Mouse (Mus musculus): ENCODE results near the gene Nipal3.

Nipal3 gene

DNA sequence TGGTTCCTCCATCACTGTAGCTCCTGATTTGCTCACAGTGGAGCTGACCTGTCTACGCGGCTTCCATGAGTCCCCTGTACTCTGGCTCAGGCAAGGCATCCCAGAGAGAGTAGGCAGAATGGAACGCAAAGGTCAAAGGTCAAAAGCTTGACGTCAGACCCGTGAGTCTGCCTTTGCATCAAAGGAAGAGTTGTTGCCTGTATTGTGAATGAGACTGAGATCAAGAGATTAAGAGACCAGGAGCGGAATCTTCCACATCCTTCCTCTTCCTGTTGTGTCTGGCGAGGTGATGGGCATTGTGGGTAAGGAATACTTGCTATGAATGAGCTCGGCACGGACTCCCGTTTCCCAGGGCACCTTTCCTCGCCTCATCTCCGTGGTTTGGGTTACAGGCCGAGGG, 58.5 kb downstream of the Nipal3 start:
- DNase-seq (ENCODE audit: low read depth, low spot score), result no peak

DNA sequence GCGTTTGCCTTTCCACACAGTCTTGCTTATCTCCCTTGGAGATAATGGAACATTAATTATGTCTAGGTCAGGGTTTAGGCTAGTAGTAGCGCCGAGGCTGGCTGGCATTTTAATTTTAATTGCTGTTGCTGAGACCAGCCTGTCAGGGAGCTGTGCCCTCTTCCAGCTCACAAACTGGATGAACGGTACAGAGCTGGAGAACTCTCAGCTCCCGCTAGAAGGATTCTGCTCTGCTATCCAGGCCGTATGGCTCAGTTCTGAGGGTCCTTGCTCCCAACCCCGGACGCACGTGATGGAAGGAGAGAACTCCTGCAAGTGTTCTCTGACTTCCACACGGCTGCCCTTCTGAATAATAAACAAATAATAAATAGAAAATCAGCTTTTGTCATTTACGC, 60.4 kb downstream of the Nipal3 start:
- DNase-seq (ENCODE audit: low read depth, low spot score), result no peak

DNA sequence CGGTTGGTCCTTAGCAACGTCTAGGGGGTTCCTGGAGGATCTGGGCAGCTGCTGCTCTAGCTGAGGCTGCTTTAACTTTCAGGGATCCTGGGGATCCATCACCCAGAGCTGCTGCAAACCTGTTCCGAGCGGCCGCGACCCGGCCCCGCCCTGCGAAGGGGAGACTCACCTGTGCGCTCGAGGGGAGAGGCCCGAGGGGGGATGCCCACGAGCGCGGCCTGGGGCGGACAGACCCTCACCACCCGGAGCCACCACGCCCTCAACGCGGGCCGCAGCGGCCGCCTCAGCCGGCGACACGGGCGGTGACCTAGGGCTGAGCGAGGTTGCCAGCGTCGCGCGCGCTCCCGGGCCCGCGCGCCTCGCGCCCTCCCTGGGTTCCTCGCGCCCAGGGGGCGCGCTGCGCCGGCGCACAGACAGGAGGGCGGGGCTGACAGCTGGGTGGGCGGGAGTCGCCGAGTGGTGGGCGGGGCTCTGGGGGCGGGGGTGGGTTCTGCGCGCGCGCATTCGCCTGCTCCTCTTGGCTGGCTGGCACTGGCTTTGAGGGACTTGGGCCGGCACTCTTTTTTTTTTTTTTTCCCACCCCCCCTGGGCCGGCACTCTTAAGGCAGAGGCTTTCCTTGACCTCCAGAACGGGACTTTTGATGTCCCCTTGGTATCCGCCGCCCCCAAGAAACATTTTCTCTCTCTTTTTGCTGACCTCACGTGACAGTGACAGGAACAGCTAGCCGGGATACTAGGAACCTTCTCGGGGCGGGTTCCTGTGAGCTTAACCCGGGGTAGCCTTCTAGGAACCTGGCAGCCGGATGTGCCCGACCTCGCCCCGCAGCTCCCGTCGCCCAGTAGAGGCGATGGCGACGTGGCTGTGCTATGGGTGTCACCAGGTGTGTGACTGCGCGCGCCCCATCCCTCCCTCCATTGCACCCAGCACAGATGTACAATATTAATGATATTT, 61.1 kb downstream of the Nipal3 start, which contains the start of gene Rcan3:
TSS of gene Rcan3 (minus strand) at position 411 of the 952 bp plus-strand sequence.
- peak; percentile 84 for DNase-seq (ENCODE audit: low read depth, low spot score)

GRCm38 (mm10) chr4:135433086-135433442, 61.8 kb downstream of the Nipal3 start:
- DNase-seq (ENCODE audit: low read depth, low spot score), result no peak

DNA sequence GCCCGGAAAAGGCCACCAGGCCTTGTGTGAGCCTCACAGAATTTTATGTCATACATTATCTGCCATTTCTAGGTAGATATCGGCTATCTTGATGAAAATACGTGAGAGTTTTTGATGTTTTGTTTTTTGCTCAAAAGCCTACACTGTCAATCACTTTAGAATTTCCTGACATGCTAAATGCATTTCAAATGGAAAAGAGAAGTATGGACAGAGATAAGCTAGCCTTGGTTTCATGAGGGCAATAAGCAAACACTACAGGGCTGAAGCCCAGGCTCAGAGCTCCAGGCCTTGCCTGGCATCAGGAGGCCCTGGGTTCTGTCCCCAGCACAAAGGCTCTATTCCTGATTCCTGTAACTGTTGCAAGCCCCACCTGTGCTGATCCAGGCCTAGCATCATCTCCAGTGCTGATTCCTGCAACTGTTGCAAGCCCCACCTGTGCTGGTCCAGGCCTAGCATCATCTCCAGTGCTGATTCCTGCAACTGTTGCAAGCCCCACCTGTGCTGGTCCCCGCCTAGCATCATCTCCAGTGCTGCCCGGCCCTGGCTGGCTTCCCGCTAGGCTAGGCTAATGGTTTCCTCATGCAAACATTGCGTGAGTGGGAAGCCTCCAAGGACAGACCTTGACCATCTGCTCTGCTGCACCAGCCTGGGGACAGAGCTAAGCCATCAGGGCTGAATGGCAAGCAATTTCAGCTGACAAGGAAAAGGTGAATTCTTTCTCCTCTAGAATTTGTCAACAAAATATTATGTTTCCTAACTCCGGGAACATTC, 64.7 kb downstream of the Nipal3 start:
- DNase-seq (ENCODE audit: low read depth, low spot score), result no peak

DNA sequence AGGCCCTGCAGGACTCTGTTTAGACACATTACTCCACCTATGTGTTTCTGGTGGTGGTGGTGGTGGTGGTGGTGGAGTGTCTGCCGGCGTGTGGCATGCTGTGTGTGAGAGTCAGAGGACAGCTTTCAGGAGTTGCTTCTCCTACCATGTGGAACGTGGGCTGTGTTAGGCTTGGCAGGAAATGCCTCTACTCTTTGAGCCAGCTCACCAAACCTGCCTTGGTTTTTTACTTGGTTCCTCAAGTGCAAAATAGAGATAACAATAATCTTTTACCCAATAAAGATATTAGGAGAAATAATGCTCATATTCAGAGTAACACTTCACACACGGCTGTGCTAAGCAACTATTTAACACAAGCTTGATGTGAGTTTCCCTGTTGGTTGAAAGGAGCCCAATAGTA, 65.5 kb downstream of the Nipal3 start:
- no peak for DNase-seq (ENCODE audit: low read depth, low spot score)

GRCm38 (mm10) chr4:135426587-135426986, 68.3 kb downstream of the Nipal3 start:
- no peak for DNase-seq (ENCODE audit: low read depth, low spot score)

DNA sequence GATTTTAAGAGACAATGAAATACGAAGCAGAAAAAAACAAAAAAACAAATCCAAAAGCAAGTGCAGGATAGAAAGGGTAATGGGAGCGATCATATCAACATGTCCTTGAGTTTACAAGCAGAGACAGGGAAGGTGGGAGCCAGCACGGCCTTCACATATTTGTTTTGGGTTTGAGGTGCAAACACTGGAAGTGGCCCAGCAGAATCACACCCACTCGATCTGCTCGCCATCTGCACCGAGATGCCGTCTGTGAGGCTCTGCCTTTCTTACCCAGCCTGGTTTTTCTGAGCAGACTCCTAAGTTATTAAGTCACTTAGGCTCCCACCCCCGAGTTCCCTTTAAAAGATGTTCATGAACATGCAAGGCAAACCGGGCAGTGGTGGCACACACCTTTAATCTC, 69.2 kb downstream of the Nipal3 start:
- no peak for DNase-seq (ENCODE audit: low read depth, low spot score)

GRCm38 (mm10) chr4:135420961-135421360, 73.9 kb downstream of the Nipal3 start:
- DNase-seq (ENCODE audit: low read depth, low spot score), result no peak

GRCm38 (mm10) chr4:135420416-135420815, 74.4 kb downstream of the Nipal3 start:
- no peak for DNase-seq (ENCODE audit: low read depth, low spot score)

DNA sequence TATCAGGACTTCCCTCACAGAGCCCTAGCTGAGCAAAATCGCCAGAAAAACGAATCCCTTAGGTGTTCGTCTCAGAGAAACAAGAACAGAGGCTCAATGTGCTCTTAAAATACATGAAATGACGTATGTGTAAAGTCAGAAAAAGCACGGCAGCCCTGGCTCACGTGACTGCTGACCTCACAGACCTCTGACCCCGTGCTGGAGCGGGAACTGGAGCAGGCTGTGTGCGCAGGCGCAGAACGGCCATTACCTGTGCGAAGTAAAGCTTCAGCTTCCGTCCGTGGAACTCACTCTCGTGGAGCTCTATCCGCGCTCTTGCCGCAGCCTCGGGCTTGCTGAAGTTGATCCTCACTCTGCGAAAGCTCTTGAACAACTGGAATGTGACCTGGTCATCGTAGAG, 74.8 kb downstream of the Nipal3 start:
- no peak for DNase-seq (ENCODE audit: low read depth, low spot score)

DNA sequence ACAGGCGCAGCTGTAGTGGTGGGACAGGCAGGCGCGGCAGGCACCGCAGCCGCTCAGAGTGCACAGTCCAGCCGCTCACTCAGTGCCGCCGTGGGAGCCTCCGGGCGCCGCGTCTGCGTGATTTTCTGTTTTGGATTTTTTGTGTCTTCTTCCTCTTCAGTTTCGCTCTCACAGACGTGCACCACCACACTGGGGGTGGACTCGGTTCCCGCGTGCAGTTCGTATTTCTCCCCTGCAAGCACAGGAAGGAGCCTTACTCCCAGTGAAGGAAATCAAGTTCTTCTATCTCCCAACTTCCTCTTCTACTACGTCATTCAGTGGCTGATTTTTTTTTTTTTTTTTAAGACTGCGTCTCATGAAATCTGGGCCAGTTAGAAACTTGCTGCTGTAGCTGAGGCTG, 78.5 kb downstream of the Nipal3 start:
- DNase-seq (ENCODE audit: low read depth, low spot score), result no peak

GRCm38 (mm10) chr4:135413491-135413890, 81.3 kb downstream of the Nipal3 start:
- no peak for DNase-seq (ENCODE audit: low read depth, low spot score)

DNA sequence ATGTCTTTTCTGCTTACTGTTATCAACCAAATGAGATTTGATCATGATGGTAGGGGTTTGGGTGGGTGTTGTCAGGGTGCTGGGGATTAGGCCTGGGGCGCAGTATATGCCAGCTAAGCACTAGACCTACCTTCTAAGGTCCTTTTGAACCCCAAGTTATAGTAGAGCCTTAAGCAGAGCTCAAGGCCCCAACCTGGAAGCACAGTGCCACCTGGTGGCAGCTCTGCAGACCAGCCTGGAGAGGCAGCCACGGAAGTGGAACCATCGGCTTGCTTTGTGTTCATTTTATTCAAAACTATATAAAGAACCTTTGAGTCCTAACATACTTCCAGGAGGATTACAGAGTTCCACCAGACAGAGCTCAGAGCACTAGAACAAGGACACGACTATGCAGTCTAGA, 83.2 kb downstream of the Nipal3 start:
- DNase-seq (ENCODE audit: low read depth, low spot score), result no peak

DNA sequence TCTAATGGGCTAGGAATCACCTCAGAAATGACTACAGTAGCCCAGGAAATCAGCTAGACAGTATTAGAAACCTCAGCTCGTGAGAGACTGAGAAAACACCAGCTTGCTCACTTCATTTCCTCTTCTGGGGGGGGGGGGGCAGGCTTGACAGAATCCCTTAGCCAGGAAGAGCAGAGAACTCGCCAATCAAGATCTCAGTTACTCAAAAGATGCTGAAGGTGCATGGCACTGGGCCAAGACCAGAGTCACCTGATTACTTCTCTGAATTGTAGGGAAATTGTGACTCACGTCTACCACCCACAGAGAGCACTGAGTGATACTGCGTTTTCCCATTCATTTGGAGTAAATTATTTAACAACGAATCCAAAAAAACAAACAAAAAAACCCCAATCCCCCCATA, 88.7 kb downstream of the Nipal3 start:
- no peak for DNase-seq (ENCODE audit: low read depth, low spot score)

DNA sequence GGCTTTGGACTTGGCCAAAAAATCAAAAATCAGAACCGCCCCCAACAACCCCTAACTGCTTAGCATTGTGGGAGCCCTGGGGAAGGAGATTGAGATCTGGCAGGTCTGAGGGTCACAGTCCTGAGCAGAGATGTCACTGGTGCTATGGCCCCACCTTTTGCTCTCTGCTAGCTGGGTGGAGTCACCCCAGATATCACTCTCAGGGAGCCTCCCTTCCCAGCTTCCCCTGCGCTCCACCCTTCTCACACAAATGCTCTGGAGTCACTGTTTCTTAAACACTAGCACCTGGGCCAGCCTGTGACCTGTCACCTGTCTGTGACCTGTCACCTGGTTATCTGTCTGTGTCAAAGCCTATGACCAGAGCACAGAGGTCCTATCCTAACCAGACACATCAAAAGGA, 89.9 kb downstream of the Nipal3 start:
- no peak for DNase-seq (ENCODE audit: low read depth, low spot score)

DNA sequence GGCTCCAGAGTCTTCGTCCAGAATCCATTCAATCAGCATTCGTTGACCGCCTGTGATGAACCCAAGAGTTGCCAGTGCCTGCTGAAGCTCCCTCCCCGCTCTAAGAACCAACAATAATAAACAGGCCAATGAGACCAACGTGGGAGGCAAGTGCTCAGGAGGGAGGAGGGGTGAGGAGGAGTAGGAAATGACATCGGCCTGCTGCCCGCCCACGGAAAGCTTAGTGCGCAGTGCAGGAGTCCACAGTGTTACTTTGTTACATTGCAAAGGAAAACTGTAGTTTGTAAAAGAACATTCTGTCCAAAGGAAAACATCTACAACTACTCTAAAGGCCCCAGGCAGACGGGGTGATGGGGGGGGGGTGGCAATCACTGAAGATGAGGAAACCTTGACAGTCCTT, 90.8 kb downstream of the Nipal3 start:
- DNase-seq (ENCODE audit: low read depth, low spot score), result no peak

DNA sequence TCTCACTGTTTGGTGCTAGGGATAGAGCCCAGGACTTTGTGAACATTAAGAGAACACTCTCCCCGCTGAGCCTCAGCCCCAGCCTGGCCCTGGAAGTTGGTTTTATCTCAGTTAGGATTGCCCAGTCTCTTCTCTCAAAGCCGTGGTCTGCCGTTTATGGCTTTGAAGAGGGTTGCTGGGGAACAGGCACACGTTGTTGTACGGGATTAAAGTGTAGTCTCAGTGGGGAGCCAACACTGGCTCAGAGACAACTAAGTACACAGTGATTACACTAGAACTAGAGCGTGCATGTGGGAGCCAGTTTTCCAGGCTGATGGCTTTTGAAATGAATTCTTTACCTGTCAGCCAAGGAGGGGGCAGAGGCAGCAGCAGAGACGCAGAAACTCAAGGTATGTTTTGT, 93.0 kb downstream of the Nipal3 start:
- DNase-seq (ENCODE audit: low read depth, low spot score), result no peak

DNA sequence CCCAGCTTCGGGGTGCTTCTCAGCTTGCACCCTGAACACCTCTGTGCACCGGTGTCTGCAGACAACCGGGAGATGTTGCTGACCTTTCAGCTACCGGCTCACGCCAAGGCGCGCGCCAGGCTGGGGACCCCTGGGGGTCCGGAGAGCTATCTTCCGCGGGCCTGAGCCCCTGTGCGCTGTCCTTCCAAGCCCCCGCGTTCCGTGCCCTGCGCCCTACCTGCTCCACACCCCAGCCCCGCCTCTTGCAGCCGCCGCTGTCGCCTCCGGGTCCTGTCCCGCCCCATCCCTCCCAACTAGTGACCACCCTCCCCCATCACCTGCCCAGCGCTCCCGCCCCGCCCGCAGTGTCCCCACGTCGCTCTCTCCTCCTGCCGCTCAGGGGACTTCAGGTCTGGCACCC, 96.8 kb downstream of the Nipal3 start, which contains the start of gene Ncmap:
TSS of gene Ncmap (minus strand) at position 237 of the 400 bp plus-strand sequence.
- DNase-seq (ENCODE audit: low read depth, low spot score), result no peak

GRCm38 (mm10) chr4:135397551-135397950, 97.3 kb downstream of the Nipal3 start:
- no peak for DNase-seq (ENCODE audit: low read depth, low spot score)

DNA sequence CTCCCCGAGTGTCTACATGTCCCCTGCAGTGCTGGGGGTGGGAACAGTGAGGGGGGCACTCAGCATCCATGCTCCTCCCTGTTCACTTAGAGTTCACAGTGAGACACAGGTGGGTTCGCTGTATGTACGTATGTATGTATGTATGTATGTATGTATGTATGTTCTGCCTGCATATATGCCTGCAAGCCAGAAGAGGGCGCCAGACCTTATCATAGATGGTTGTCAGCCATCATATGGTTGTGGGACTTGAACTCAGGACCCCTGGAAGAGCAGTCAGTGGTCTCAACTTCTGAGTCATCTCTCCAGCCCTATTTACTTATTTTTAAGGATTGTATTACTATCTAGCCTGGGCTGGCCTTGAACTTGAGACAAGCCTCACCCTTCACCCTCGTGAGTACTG, 98.5 kb downstream of the Nipal3 start:
- no peak for DNase-seq (ENCODE audit: low read depth, low spot score)

Measured in retina, adult 2 months (tissue).